Mouse (Mus musculus) hindbrain, embryonic 11.5 days (tissue): ENCODE data around the gene Csnk1d. TPM values are rescaled to one million over a fixed set of nuclear protein-coding genes. Genes with fewer than 3 reads are reported as not detected.

Experiments used
- ATAC-seq: fragments of 200-750 bp; cut with Nextera tagmentation; 2 replicates; pipeline ENCODE4 v1.8.0; 2017; ENCODE audit warnings: mild to moderate bottlenecking, moderate TSS enrichment, moderate library complexity; ENCODE audit not compliant: low FRiP score
- DNase-seq: peaks from one replicate; pipeline ENCODE4 v3.0.0-alpha.2; 2015; ENCODE audit warnings: low spot score
- H3K27ac ChIP-seq: fragments of 300-500 bp; sonication (generic); 2 replicates; pipeline ENCODE4 v1.5.1; 2014; ENCODE audit warnings: mild to moderate bottlenecking, low read depth, low read length
- H3K27me3 ChIP-seq: fragments of 300-500 bp; sonication (generic); 2 replicates; pipeline ENCODE4 v1.6.1; 2014; ENCODE audit warnings: mild to moderate bottlenecking, low read length, moderate library complexity, mixed read lengths; ENCODE audit not compliant: control insufficient read depth, insufficient read depth
- H3K36me3 ChIP-seq: fragments of 300-500 bp; sonication (generic); 2 replicates; pipeline ENCODE4 v1.6.1; 2014; ENCODE audit warnings: mild to moderate bottlenecking, low read length, moderate library complexity, mixed read lengths; ENCODE audit not compliant: control insufficient read depth, insufficient read depth
- H3K4me1 ChIP-seq: fragments of 300-500 bp; sonication (generic); replicated peaks from 2 replicates; pipeline ENCODE4 v1.6.1; 2014; ENCODE audit warnings: low read length, mixed read lengths; ENCODE audit not compliant: control insufficient read depth, insufficient read depth
- H3K4me2 ChIP-seq: fragments of 300-500 bp; sonication (generic); replicated peaks from 2 replicates; pipeline ENCODE4 v1.6.1; 2014; ENCODE audit warnings: mild to moderate bottlenecking, low read depth, low read length
- H3K4me3 ChIP-seq: fragments of 300-500 bp; sonication (generic); 2 replicates; pipeline ENCODE4 v1.5.1; 2014; ENCODE audit warnings: low read depth, low read length
- H3K9ac ChIP-seq: fragments of 300-500 bp; sonication (generic); 2 replicates; pipeline ENCODE4 v1.6.1; 2014; ENCODE audit warnings: low read depth, low read length
- H3K9me3 ChIP-seq: fragments of 300-500 bp; sonication (generic); 2 replicates; pipeline ENCODE4 v1.6.1; 2016; ENCODE audit warnings: low read length; ENCODE audit not compliant: control insufficient read depth
- WGBS: fragments of 180-500 bp; shearing (Covaris S2); extraction: QIAGEN DNeasy Blood & Tissue Kit; methylation state at CpG from one replicate; pipeline ENCODE4 v1.1.7; 2014; 5-methylcytosine and 5-hydroxymethylcytosine counted together
- polyA plus RNA-seq: library from polyadenylated mRNA; unstranded; fragments of >200 nt; fragmentation: Nextera tagmentation; extraction: Ambion mirVana; gene quantifications from 2 replicates; pipeline ENCODE4 v1.2.1, GENCODE M21; 2014

Gene Csnk1d
- polyA plus RNA-seq, 1 experiment from 2014 or later: 58.4 TPM

- 90% methylated on average over 3 of the region's 3 CpGs for WGBS
- no peaks in the 10 kb centered on the region for H3K27me3 ChIP-seq
- ATAC-seq: no peak
- no peak overlapping the region for H3K9ac ChIP-seq
- DNase-seq: no peak
- no peak overlapping the region for H3K4me2 ChIP-seq
- H3K36me3 ChIP-seq: no peaks in the 10 kb centered on the region
- H3K9me3 ChIP-seq: no peaks in the 10 kb centered on the region
- H3K4me3 ChIP-seq: no peak overlapping the region
- no peak overlapping the region for H3K27ac ChIP-seq
- H3K4me1 ChIP-seq: no peaks in the 10 kb centered on the region
These were observed 68.6 kb downstream of the Csnk1d start for GRCm38 (mm10) chr11:120922528-120922927.

GRCm38 (mm10) chr11:120917756-120918155 is 73.4 kb downstream of the Csnk1d start:
- ATAC-seq: no peak
- Histone ChIP-seq H3K9ac (no peak overlapping the region), H3K27ac (no peak overlapping the region), H3K4me3 (no peak overlapping the region), H3K9me3 (no peaks in the 10 kb centered on the region), H3K27me3 (no peaks in the 10 kb centered on the region), H3K4me1 (no peaks in the 10 kb centered on the region), H3K4me2 (no peak overlapping the region), H3K36me3 (no peaks in the 10 kb centered on the region)
- 94% methylated on average over 5 of the region's 5 CpGs for WGBS
- DNase-seq: no peak

- Histone ChIP-seq H3K4me2 (no peak overlapping the region), H3K4me1 (no peaks in the 10 kb centered on the region), H3K27me3 (no peaks in the 10 kb centered on the region), H3K36me3 (no peaks in the 10 kb centered on the region), H3K4me3 (no peak overlapping the region), H3K9ac (no peak overlapping the region), H3K27ac (no peak overlapping the region), H3K9me3 (no peaks in the 10 kb centered on the region)
- DNase-seq: peak; percentile 9
- WGBS: 79% methylated on average over 3 of the region's 3 CpGs
- no peak for ATAC-seq
These were observed 74.7 kb downstream of the Csnk1d start for GRCm38 (mm10) chr11:120916477-120916876.

- Histone ChIP-seq H3K4me2 (no peak overlapping the region), H3K4me3 (no peak overlapping the region), H3K36me3 (no peaks in the 10 kb centered on the region), H3K27ac (no peak overlapping the region), H3K9me3 (no peaks in the 10 kb centered on the region), H3K9ac (no peak overlapping the region), H3K4me1 (no peaks in the 10 kb centered on the region), H3K27me3 (no peaks in the 10 kb centered on the region)
- no peak for ATAC-seq
- DNase-seq: no peak
- WGBS: 96% methylated on average over 4 of the region's 4 CpGs
These were observed 77.3 kb downstream of the Csnk1d start for GRCm38 (mm10) chr11:120913796-120914195.

Other genes with a start within 250 kb of the Csnk1d start
- 5.6 and 7.0 TPM in 2 replicates for gene Hmga1b, start 228.5 kb downstream of the Csnk1d start, polyA plus RNA-seq
- 28.8 and 29.4 TPM in 2 replicates for gene Rfng, start 207.1 kb downstream of the Csnk1d start, polyA plus RNA-seq
- 264 and 272 TPM in 2 replicates for gene Gps1, start 207.1 kb downstream of the Csnk1d start, polyA plus RNA-seq
- gene Dus1l, start 194.9 kb downstream of the Csnk1d start, polyA plus RNA-seq: 70.9 and 71.3 TPM in 2 replicates
- gene Fasn, start 166.8 kb downstream of the Csnk1d start, polyA plus RNA-seq: 76.0 and 94.1 TPM in 2 replicates
- 3.9 and 4.7 TPM in 2 replicates for gene Ccdc57, start 58.5 kb downstream of the Csnk1d start, polyA plus RNA-seq
- gene Slc16a3, start 42.9 kb downstream of the Csnk1d start, polyA plus RNA-seq: 25.8 and 32.0 TPM in 2 replicates
- not detected in 2 replicates for gene Cd7, start 48.1 kb upstream of the Csnk1d start, polyA plus RNA-seq
- not detected in 2 replicates for gene Sectm1b, start 72.2 kb upstream of the Csnk1d start, polyA plus RNA-seq
- not detected in 2 replicates for gene Sectm1a, start 89.9 kb upstream of the Csnk1d start, polyA plus RNA-seq
- not detected in 2 replicates for gene Tex19.2, start 127.3 kb upstream of the Csnk1d start, polyA plus RNA-seq
- gene Tex19.1, start 154.8 kb upstream of the Csnk1d start, polyA plus RNA-seq: 0.20 TPM in 1 of 2 replicates, not detected in the other
- 0.23 and 0.25 TPM in 2 replicates for gene Uts2r, start 168.9 kb upstream of the Csnk1d start, polyA plus RNA-seq
- 6.2 and 7.0 TPM in 2 replicates for gene Hexdc, start 213.1 kb upstream of the Csnk1d start, polyA plus RNA-seq
- 17.0 and 19.2 TPM in 2 replicates for gene Ogfod3, start 213.4 kb upstream of the Csnk1d start, polyA plus RNA-seq
- 42.6 and 43.9 TPM in 2 replicates for gene Cybc1, start 238.0 kb upstream of the Csnk1d start, polyA plus RNA-seq
- 75.4 and 79.1 TPM in 2 replicates for gene Narf, start 245.9 kb upstream of the Csnk1d start, polyA plus RNA-seq